Mouse (Mus musculus): ENCODE measurements around the gene Epha6.
"Not testable (repeated sequence)": the region's sequence is repeated elsewhere in the genome, so short reads cannot be mapped to it uniquely, and the experiment has no call there.

Gene Epha6

DNA sequence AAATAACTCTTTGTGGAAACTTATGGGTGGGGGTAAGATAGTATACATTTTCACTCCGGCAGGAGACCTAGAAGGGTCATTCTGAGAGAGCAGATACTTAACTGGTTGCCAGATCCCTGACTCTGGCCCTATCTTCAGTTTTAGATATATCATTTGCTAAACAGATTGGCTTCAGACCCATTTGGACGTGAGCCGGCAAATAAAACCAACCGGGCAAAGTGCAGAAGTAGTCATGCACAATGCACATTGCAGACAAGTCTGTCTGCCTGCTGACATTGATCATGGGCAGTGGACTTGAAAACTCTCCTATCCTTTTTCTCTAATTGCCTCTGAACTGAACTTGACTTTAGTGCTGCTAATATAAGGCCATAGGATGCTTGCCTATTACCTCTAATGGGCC, 681.6 kb downstream of the Epha6 start:
- in situ Hi-C loops (cut with MboI, MseI), result no loop called here

DNA sequence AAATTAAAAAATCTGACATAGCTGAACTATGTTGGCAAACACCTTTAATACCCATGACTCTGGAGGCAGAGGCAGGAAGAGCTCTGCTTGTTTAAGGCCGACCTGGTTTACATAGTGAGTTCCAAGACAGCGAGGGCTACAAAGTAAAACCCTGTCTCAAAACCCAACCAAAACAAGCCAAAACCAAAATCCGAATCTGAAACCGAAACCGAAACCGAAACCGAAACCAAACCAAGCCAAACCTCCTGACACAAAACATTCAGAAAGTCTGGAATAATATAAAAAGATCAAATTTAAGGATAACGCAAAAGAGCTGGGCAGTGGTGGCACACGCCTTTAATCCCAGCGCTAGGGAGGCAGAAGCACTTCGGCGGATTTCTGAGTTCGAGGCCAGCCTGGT, 725.3 kb downstream of the Epha6 start:
- in situ Hi-C loops (cut with MboI, MseI), result no loop called here

DNA sequence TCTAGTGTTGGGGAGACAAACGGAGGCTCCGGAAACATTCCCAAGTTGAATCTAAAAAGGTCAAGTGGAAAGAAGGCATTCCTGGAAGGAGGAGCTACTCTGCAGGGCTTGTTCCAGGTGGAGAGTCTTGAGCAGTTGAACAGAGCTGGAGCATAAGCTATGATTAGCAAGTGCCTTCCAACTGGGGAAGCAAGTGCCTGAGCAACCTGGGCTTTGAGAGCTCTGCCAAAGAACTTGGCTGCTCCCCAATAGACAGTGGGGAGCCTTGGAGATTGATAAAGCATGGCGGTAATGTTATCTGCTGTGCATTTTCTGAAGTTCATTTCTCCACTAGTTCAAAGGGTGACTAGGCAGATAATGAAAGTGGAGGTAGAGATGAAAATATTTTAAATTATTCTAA, 733.5 kb downstream of the Epha6 start:
- in situ Hi-C loops (cut with MboI, MseI), result no loop called here

DNA sequence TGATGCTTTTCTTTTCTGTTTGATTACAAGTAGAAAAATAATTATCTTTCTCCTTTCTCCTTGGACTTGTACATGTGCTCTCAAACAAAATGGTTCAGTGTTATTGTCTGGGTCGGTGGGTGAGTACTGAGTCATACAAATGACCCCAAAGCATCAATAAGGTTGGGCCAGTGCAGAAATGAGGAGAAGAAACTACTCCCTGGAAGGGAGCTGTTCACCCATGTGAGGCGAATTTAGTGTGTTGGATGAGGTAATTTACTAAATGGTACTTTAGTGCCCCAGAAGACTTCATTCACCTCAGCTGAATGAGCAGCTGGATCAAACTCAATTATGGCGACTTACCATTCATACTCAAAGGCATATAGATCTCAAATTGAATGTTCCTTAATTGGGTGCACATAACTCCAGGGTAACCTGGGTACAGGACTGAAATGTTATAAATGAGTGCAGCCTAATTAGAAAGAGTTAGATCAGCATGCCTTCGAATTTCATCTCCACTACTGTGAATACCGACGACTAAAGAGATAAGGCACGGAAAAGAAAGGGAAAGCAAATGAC, 751.1 kb downstream of the Epha6 start:
- in situ Hi-C loops (cut with MboI, MseI), result no loop called here

DNA sequence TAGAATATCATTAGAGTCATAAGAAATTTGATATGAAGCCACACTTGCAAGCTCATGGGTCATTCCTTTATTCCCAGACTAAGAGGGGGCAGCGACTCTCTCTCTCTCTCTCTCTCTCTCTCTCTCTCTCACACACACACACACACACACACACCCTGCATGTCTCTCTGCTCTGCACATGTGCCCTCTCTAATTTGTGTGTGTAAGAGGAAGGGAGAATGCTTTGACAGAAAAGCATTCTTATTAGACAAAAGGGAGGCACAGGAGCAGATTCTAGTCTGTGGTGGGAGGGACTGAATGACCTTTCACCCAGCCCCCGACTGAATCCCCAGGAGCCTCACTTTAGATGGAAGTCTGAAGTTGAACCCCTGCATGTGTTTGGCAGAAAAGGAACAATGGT, 752.6 kb downstream of the Epha6 start:
- in situ Hi-C loops (cut with MboI, MseI), result no loop called here

DNA sequence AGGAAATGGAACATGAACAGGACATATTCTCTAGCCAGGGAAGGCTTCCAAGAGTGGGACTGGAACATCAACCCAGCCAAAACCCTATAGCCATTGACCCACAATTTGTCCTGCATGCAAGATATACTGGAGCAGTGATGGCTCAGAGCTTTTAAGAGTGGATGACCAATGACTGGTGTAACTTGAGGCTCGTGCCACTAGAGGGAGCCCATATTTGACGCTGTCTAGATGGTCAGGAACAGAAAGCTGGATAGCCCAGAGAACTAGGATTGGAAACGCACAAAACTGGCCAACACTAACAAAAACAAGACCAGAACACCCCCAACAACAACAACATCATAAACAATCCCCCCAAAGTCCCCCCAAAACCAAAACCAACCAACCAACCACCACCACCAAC, 758.8 kb downstream of the Epha6 start:
- in situ Hi-C loops (cut with MboI, MseI), result no loop called here

DNA sequence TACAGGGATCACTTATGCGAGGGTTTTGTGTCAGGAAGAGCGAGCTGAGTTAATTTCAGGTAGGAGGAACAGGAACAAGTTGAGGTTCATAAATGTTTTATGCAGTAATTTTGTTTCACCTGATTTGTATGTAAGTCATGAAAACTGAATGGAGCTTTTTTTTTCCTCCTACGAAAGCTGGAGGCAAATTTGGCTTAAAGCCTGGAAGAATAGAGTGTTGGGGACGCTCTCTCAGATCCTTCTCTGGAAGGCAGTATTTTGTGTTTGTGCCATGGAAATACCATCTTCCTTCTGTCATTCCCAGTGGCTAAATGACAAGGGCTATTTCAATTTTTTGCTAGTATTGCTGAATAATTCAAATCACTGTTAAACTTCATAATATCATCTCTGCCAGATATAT, 768.6 kb downstream of the Epha6 start:
- in situ Hi-C loops (cut with MboI, MseI), result no loop called here

DNA sequence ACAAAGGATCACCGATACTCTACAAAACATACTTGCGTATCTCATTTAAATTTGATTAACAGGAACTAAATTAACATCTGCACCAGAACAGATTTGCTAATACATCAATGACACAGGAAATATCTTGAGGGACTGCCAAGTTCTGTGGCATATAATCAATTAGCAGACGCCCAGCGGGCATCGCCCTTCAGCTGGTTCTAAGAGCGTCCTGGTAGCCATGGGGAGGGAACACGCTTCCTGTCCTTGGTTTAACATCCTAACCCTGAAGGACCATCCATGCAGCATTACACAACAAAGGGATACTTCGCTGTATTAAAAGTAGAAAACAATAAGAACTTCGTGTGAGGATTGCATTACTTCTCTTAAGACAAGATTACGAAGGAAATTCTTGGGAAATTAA, 769.0 kb downstream of the Epha6 start:
- in situ Hi-C loops (cut with MboI, MseI), result no loop called here

DNA sequence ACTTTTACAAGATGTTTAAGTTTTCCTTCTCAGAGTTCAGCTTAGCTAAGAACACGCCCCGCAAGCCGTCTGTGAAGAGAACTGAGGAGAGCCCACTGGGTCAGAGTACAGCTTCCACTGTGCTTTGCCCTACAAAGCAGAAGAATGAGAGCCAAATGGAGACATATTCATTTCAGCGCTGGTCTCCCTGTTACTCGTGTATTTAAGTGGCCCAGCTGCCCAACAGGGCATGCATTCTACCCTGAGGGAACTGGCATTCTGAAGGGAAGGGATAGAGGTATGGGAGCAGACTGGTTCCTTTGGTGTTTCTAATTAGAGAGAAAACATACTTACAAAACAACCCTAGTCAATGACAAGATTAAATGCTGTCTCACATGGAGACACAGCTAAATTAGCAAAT, 772.9 kb downstream of the Epha6 start:
- in situ Hi-C loops (cut with MboI, MseI), result no loop called here

DNA sequence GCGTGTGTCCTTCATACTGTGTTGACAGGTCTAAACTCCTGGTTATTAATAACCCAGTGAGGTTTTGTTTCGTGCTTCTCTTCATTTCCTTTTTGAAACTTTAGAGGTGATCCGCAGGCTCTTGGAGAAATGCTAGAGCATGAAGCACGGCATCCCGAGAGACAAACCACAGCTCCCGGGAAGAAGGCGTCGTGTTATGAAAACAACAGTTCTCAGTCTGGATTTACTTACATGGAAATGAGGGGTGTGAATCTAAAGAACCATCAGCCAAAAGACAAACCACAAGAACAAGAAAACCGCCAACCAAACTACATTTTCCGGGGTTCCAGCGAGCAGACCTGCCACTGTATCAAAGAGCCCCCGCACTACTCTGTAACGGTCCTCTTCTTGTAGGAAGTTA, 775.7 kb downstream of the Epha6 start:
- in situ Hi-C loops (cut with MboI, MseI), result no loop called here

DNA sequence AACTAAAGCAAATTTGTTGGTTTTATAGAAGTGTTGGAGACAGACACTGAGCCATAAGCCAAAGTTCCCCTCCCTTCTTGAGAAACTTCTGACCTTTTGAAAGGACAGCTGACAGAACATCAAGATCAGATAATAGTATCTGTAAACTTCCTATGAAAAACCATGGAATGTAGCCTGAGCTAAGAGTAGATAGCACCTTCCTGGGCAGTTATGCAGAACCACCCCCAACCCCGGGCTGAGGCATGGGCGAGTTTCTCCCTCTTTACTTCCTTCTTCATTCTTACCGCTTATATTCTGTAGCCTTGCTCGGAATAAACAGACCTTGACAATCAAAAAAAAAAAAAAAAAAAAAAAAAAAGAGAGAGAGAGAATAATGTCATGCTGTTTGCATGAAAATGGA, 805.5 kb downstream of the Epha6 start:
- in situ Hi-C loops (cut with MboI, MseI), result not testable (repeated sequence)

DNA sequence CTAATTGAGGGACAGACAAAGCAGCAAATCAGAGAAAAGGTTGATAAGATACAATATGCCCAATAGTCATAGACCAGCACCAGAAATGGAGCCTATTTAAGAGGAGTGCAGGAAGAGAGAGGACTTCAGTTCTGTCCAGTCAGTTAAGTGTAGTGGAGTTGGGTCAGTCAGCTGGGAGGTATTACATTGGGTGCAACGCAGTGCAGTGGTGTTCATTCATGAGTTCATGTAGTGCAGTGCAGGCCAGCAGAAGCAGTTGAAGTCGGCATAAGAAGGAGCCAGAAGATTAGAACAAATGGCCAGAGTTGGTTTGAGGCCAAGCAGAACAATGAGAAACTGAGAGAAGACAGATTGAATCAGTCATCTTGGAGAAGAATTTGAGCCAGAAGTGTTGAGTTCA, 833.0 kb downstream of the Epha6 start:
- in situ Hi-C loops (cut with MboI, MseI), result no loop called here

DNA sequence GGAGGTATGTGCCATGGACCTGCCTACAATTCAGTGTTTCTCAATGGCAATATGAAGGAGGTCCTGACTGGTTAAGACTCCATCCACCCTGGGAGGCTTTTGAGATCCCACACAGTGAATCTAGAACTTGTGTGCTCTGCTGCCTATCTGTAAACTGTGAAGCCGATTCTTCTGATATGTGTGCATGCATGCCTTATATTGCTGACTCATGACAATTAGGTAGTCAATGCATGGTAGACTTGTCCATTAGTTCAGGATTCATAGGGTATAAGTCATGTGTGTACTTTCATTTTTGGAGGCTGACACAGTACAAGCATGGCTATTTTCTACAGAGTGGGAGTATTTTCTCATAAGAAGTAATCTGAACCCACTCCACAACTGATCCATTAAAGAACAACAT, 834.9 kb downstream of the Epha6 start:
- in situ Hi-C loops (cut with MboI, MseI), result no loop called here

DNA sequence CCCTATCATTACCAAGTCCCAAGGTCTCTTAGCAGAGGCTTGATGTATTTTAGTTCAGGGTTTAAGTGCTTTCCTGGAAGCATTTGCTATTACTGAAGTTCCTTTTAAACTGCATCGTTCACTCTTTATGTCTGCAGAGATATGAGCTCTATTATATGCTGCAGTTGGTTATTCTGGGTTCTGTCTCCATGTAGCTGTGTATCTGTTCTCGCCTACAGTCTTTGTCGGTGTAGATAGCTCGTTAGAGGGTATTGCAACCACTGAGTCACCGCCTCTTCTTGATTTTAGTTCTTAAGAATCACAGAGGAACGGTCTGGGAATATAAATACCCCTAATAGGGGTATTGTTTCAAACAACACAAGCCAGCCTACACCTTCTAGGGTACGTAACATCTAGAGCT, 835.4 kb downstream of the Epha6 start:
- in situ Hi-C loops (cut with MboI, MseI), result no loop called here

DNA sequence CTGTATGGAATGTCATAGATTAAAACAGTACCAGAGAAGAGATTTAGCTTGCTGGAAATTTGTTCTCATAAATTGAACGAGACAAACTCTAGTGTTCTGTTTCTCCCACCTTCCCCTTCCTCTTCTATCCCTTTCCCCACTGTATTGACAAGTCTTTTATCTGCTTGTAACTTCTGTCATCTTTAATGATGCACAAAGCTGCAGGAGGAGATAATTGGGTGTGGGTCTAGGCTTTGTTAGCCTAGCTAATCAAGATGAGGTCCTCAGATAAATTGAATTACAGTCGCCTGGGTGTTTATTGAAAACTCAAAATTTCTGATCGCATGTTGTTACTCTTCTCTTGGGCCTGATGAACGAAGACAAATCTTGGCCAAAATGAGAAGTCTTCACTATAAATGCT, 844.5 kb downstream of the Epha6 start:
- in situ Hi-C loops (cut with MboI, MseI), result no loop called here

DNA sequence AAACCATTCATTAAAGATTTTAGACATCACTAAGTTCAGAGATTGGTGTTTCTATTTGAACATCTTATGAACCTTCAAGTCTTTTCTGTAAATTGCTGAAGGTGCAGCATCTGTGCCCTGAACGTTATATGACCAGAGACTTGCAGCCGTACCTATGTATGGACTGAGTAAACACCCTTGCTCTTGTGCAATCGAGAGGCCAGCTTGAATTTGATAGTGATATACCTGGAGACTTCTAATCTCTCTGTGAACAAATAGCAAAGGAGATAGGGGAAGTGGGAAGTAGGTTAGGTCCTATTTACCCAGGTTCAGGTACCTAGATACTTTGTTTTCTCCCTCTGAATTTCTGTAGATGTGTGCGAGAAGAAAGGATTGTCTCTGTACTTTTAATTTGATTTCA, 854.4 kb downstream of the Epha6 start:
- in situ Hi-C loops (cut with MboI, MseI), result no loop called here

DNA sequence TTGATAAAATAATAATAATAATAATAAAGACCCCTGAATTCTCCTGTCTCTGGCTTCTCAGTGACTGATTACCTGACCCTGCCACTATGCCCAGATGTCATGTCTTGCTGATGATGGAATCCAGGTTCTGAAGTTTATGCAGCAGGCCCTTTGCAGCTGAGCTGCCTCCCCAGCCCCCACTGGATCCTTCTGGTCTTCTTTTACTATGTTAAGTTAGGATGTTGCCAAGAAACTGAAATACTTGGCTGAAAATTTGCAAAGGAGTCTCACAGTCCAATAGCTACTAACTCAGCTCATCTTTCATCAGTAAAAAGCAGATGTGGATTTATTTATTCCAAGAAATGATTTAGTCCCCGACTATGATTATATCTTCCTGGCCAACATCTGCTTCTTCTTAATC, 861.7 kb downstream of the Epha6 start:
- in situ Hi-C loops (cut with MboI, MseI), result no loop called here

DNA sequence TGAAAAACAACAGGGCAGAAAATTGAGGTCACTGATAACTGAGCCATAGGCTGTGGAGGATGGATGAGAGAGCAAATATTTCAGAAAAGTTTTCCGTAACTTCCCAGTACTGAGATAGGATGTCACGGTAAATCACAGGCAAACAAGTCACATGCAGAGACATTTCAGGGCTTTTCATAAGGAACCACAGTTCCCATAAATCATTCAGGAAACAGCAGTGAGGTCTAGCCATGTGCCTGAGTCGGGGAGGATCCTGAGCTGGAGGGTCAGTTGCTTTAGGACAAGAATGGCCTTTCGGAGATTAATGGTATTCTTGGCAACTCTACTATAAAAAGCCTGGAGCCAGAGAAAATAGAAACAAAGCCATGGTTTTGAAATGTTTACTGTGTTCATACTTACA, 889.8 kb downstream of the Epha6 start:
- in situ Hi-C loops (cut with MboI, MseI), result no loop called here

DNA sequence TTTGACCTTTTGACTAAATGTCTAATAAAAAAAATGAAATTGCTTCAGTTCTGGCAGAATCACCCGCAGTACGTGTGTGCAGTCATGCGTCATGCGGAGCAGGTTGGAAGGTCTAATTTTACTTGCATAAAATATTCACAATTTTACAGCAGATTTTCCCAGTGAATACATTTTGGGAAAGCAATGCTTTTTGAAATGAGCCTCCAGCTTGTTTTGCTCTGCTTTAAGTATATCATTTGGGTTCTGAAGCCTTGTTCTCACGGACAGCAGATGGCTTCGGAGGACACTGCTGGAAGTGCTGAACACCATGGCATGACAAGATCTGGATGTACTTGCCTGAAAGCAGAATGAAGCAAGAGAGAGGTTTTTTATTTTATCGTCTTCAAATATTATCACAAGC, 912.1 kb downstream of the Epha6 start:
- in situ Hi-C loops (cut with MboI, MseI), result no loop called here

DNA sequence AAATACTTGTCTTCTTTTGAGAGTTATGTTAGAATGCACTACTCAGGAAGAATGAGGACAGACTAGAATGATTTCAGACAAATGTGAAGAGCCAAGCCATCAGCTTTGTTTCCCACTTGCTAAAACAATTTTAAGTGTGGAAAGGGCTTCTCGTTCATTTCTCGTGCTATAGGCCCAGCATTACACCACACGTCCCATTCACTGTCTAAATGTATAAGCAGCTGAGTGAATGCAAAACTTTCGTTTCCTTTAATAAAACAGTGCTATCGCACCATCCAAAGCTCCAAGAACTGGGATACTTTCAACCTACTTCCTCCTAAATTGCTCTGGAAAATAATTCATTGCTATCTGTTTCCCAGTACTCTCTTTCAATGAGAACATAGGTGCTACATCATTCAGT, 916.2 kb downstream of the Epha6 start:
- in situ Hi-C loops (cut with MboI, MseI), result no loop called here

DNA sequence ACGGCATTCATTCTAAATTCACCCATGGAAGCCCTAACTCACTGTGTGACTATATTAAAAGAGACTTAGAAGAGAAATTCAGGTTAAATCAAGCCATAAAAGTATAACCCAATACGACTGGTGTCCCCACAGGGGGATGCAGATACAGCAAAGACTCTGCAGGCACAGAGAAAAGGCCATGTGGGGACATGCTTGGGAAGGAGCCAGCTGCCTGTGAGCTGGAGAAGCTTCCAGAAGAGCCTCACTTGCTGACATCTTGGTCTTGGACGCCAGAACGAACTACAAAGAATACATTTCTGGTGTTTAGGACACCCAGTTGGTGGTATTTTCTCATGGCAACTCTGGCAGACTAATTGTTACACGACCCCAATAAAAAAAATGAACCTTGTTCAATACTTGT, 920.2 kb downstream of the Epha6 start:
- in situ Hi-C loops (cut with MboI, MseI), result no loop called here

DNA sequence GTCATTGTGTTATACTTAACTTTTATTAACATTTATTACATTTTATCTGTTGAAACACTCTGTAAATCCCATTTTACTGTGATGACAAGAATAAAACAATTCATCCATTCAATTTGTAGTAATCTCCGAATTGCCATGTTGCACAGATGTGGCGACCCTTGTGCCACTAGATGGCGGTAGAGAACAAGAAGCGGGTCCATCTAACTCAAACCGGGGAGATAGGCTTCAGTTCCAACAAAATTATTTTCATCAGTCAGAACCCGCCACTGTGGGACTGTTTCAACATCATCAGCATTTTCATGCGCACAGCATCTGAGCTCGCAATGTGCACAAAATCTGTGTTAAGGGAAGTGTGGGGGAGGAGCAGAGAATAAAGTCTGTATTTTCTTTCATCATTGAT, 921.9 kb downstream of the Epha6 start:
- in situ Hi-C loops (cut with MboI, MseI), result no loop called here

DNA sequence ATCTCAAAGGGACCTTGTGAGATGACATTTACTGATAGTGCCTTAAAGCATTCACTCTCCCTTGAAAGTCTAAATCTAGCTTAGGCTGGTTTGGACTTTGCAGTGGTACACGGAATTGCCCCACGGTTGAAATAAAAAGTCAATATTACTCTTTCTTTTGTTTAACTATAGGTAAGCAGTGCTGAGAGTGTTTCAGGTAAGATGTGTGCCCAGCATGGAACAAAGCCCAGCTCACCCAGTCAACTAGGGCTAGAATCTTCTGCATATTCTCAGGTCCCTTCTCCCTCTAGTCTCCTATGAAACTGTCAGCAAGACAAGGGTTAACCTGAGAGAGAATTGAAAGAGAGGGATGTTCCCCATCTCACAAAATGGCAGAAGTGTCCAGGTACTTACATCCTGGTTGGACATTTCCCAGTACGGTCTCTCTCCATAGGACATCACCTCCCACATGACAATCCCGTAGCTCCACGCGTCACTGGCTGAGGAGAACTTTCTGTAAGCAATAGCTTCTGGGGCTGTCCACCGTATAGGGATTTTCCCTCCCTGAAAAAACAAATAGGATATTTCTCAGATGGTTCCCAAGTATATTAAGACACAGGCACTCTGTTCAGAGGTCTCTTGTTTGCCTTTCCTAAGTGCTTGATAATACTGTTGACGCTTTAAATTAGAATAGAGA, 923.0 kb downstream of the Epha6 start:
- in situ Hi-C loops (cut with MboI, MseI), result no loop called here

DNA sequence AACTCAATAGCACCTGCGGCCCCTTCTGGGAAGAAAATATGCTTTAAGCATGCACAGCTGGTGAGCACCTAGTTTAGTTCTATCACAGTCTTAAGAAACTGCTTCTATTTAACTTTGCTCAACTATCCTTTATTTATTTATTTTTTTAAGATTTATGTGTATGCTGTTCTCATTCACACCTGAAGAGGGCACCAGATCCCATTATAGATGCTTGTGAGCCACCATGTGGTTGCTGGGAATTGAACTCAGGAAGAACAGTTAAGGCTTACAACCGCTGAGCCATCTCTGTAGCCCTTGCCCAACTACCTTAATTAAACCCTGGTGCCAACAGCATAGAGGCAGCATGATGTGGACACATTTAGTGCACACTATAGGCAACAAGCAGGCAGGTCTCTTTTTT, 938.4 kb downstream of the Epha6 start:
- in situ Hi-C loops (cut with MboI, MseI), result no loop called here

Measured in T-helper 2 cell (primary cell).